Mouse (Mus musculus): Measurements from ENCODE around the gene Vav3.

The Vav3 gene

DNA sequence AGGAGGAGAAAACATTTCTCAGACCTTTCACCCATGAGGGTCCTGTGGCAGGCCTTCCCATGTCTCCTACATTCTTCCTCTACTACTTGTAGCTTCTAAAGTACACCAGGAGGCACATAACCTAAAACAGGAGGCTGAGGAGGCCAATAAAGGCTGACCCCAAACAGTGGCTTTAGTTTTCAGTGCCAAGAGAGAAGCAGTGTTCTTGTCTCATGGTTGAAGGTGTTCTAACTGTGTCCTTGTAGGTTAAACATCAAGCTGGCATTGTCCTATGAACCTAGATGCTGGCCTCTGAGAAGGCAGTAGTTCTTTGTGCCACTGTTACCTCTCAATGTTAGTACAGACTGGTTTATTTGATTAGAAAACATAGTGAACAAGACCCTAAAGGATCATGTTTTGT is 245.5 kb downstream of the Vav3 start:
- no peak for DNase-seq (ENCODE audit: low spot score)

DNA sequence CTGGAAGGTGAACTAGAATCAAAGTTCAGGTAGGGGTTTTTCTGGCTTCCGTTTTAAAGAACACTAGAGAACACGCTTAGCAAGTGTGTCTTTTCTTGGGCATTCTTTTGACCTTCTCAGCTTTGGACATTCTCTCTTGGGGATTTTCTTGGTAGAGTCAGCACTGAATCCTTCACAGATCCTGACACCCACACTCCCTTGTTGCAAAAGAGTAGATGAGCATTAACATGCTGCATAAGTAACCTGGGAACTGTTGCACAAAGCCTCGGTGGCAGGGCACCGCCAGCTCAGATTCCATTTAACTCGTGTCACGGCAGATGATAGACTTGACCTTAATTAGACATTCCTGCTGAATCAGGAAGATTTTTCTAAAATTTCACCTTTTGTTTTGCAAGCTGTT is 252.5 kb downstream of the Vav3 start:
- DNase-seq (ENCODE audit: low spot score): no peak

DNA sequence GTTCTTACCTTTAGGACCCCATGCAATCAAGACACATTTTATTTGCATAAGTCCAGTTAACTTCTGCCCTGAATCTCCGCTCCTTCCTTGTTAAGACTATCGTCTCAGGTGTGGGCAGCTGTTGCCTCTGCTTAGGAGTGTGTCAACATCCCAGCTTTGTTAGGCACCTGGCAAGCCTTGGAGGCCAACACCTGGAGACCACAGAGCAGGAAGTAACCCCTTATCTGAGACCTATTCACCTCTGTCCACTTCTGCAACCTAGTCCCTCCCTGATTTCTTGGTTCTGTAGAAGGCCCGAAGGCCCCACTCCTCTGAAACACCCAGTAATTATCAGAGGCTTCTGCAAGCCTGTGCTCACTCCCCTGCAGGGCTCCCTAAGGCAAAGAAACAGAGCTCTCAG is 255.6 kb downstream of the Vav3 start:
- no peak for DNase-seq (ENCODE audit: low spot score)

DNA sequence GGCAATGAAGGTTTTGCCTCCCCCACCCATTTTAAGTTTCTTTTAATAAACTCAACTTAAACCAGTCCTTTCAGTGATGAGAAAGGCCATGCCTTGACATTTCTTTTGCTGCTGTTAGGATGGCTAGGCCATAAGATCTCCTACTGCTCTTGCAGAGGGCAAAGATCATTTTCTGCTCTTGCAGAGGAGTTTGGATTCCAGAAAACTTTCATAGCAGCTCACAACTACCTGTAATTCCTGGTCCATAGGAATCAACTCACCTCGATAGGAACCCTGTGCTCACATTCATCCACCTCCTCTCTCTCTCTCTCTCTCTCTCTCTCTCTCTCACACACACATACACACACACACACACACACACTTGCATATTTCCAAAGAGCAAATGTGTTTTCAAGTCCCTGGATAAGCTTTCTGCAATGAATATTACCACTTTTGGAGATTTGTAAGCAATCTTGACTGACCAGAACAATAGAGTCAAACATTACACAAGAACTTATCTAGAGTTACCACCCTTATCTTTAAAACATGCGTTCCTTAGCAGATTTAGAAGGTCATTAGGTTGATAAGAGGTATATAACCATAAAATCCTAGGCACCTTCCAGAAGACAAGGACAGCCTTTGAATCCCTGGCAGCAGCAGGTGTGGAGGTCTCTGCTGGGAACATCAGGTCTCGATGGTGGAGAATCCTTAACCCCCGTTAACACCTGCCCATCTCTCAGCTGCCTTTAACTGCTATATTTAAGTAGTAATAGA is 260.4 kb downstream of the Vav3 start:
- DNase-seq (ENCODE audit: low spot score): no peak

DNA sequence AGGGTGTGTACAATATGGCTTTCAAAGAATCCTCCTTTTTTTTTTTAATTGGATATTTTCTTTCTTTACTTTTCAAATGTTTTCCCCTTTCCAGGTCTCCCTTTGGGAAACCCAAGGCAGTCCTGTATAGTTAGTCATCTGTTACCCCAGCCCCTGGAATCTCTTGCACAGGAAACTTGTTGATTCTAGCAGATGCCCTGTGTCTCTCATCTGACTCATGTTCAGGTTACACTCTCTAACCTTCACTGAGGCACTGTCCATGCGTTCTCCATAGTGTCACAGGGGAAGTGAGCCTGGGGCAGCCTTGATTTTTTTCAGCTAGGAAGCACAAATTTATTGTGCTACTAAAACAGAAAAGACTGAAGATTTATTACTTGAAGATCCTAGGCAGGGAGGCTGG is 262.3 kb downstream of the Vav3 start:
- no peak for DNase-seq (ENCODE audit: low spot score)

DNA sequence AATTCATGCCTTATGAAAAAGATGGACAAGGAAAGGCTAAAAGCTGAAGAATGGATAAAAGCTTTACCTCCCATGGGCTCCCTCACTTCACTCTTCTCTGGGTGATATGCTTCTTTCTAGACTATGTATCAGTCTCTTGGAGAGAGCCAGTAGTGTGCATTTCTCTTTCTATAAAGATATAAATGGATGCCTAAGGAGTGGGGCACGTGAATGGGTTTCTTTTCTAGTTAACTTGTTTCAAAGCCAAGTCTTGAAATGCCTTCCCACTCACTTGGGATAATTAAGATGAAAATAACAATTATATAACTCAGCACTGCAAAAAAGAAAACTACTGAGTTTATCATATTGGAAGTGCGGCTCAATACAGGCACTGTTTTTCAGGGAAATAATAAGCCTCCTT is 265.7 kb downstream of the Vav3 start:
- no peak for DNase-seq (ENCODE audit: low spot score)

DNA sequence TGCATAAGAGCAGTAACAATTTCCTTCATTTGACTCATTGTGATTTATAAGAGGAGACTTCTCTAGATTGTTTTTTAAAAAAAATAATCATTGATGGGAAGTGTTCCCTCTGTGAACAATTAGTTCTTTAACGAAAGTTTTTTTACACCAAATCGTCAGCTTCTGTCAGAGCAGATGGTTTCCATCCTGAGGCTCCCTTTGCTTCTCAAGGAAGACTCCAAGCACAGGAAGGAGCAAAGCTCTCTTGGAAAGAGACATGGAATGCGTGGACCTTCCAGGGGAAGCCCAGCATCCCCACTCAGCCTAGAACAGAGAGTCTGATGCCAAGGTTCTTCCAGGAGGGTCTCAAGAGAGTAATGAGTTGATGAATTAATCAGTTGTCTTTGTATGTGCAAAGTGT is 281.3 kb downstream of the Vav3 start:
- no peak for DNase-seq (ENCODE audit: low spot score)

DNA sequence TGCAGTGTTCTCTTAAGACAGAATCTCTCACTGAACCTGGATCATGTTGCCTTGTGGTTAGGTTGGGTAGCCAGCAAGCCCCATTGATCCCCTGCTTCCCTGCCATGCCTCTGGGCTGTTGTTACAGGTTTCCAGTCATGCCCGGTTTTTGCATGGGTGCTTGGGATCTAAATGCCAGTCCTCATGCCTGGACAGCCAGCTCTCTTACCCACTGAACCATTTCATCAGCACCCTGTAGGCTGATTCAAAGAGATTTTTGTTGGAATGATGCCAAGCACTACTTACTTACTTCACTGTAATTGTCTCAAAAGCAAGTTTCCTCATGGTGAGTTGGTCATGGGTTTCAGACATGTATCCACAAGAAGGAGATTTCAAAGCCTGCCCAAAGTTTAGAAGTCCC is 281.9 kb downstream of the Vav3 start:
- peak; percentile 6 for DNase-seq (ENCODE audit: low spot score)

DNA sequence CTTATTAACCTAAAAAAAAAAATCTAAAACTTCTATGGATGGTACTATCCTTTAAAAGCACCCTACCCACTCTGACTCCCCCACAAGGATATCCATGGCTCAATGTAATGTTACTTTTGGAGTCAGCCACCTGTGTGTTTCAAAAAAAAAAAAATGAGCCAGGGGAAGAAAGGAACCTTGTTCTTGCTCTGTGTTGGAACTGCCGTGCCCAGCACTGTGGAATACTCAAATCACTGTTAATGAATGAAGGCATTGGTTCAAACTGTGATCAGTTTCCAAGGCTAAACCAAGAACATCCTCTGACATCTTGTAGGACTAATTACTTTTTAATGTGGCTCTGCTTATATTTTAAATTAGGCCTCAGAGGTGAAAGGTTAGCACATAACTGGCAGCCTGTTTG is 282.4 kb downstream of the Vav3 start:
- no peak for DNase-seq (ENCODE audit: low spot score)

DNA sequence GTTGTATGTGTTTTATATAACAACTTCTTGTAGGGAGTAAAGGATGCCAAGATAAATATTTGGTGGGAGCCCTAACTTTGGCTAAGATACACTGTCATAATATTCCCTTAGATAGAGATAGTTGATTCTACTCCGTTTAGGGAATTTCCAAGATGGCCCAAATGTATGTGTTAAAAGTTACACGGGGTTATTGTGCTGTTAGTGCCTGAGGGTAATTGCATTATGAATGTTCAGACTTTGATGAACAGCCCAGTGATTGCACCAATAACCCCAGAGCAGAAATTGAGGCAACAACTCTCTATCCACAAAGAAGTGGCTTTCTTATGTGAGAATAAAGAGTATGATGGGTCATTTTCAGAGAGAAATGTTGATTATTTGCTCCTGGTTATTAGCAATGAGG is 283.3 kb downstream of the Vav3 start:
- no peak for DNase-seq (ENCODE audit: low spot score)

DNA sequence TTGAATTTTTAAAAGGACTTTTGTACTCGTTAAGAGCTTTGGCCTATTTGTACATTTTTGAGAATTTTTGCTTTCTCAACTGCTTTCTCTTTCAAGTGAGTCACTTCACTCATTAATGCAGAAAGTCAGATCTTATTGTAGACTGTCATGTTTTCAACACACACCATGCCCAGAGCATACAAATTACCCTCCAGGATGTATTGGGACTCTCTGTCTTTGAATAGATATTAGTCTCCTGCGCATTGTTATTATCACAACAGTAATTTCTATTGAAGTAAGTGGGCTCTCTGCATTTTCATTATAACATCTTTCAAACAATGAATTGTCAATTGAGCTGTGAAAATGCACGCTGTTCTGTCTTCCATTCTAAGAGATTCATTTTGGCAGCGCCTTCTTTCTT is 295.6 kb downstream of the Vav3 start:
- DNase-seq (ENCODE audit: low spot score): no peak

DNA sequence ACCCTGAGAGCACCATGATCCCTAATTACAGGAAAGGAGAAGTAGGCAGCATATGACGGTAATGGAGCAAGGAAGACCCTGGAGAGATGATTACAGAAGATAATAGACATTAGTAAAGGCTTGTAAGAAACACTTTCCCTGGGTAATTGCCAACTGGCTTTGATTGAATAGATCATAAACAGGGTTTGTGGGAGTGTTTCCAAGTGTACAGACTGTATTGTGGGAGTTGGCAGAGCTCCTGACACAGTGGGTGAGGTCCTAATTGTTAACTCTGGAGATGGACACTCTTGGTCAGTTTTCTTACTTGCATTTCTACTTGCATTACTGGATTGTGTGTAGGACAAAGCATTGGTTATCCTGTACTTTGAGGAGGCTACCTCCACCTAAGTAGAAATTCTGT is 298.9 kb downstream of the Vav3 start:
- DNase-seq (ENCODE audit: low spot score): no peak

DNA sequence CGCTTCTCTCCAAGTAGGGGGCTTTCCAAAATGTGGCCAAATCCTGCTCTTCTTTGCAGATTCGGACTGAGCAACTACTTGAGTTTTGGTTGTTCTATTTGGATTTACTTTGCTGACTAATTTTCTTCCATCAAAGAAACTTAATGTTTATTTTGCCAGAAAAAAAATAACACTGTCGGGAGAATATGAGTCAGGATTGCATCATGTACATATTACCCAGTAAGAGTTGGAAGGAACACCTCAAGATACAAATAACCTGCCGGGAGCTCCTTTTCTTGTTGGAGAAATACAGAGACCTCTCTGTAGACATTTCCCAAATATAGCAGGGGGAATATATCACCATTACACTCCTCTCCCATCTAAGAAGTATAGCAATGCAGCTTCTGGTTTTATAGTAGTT is 300.3 kb downstream of the Vav3 start:
- no peak for DNase-seq (ENCODE audit: low spot score)

DNA sequence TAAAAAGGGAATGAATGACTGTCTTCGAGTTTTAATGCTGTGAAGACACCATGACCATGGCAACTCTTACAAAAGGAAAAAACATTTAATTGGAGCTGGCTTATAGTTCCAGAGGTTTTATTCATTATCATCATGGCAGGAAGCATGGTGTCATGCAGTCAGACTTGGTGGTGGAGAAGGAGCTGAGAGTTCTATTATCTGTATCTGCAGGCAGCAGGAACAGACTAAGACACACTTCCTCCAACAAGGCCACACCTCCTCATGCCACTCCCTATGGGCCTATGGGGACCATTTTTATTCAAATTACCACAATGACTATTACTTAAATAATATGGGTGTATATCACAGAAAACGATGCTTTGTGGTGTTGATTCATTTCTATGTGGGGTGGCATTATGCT is 307.8 kb downstream of the Vav3 start:
- DNase-seq (ENCODE audit: low spot score): no peak

DNA sequence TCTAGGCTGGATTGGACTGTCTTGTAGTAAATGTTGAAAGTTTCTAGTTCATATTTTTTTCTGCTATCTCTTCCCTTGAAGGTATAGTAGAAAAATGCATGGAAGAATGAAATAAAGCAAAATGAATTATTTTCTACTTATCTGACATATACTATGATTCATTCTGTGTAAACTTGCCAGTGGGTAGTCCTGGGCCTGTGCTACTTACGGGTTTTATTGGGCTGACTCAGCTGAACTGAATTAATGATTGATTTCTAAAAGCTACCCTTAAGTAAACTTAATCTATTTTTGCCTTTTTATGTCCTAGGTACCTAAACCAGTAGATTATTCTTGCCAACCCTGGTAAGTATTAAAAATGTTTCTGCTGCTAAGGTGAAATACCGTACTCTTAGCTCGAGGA is 311.0 kb downstream of the Vav3 start:
- DNase-seq (ENCODE audit: low spot score): no peak

DNA sequence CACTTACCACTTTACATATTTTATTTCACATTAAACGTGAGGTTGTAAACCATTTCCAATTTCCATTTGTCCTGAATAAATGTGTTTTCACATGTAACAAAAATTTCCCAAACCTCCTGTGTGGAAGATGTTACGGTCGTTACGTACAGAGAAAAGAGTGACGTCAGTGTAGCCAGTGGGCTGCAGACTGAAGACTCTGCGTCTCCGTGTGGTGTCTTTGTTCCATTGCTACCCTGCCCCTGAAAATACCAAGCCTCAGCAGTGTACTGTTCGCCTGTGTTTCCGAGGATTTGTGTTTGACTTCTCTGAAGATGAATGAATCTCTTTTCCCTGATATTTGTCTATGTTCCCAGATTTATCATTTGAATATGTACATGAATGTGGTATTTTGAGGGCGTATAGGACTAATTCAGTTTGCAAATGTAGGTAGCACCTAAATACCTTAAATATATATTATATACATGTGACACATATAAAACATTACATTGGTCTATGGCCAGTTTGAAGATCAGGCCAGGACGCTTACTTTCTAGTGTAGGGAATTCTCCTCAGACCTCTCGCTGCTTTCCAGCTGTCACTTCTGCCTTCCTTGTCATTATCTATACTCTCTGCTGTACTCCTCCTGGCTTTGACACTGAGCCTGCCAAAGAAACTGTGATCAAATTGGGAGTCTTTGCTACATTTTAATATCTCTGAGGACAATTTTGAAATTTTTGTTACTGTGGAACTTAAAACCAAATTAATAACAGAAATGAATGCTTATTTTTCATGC is 312.6 kb downstream of the Vav3 start:
- no peak for DNase-seq (ENCODE audit: low spot score)

DNA sequence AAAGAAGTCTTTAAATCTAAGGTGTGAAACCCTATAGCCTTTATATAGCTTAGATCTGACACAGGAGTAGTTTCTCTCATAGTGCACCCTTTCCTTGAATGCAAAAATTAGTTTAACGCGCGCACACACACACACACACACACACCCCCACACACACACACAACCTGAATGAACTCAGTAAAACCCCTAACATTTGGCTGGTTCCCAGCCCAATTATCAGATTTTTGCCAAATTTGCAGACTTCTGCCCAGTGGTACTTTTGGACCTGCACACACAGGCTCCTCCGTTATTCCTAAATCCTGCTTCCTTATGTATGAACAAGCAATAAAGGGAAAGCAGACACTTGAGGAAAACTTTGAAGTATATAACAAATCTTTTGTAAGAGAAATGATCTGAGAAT is 313.9 kb downstream of the Vav3 start:
- no peak for DNase-seq (ENCODE audit: low spot score)

DNA sequence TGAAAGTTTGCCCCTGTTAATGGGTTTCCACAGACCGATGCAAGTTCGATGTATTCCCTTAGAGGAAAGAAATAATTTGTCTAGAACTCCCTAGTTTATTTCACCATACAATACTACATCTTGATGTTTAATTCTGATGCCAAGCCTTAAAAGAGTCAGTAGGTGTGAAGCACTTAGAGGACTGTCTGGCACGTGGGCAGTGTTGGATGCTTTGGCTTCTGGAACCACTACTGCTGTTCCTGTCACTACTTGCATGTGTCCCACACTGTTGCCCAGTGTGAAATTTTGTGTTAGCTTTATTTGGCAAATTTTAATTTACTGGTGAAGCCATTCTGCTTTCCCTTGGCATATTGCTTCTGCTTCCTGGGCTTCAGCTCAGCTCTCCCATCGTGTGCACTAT is 331.3 kb downstream of the Vav3 start:
- DNase-seq (ENCODE audit: low spot score): no peak

DNA sequence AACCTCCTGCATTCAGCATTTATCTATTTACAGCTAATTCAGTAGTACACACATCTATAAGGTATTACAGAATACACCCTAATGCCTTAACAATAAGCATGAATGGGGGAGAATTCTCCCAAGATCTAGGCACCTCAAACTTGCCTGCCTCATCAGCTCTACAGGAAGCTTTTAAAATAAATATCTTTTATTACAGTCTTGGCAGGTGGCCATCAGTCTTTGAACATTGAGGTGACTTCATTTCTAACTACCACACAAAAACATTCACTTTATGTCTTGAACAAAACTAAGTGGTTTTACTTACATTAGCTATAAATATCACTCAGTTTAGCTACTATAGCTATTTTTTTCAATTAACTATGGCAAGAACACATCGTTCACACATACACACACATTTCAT is 332.5 kb downstream of the Vav3 start:
- no peak for DNase-seq (ENCODE audit: low spot score)

DNA sequence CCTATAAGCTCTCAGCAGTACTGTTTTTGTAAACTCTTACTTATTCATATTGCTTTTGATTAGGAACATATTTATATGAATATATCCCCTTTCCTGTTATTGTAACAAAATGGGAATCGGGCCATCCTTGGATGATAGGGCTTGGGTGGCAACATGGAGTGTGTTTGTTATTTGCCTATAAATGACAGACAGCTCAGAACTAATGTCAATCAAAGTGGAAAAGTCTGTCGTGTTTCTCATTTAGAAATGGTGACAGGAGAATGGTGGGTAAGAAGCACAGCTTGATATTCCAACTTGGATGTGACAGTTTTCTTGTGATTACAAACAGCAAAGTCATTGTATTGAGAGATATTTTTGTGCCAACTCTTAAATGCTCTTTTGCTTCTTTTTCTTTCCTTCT is 339.8 kb downstream of the Vav3 start:
- no peak for DNase-seq (ENCODE audit: low spot score)

DNA sequence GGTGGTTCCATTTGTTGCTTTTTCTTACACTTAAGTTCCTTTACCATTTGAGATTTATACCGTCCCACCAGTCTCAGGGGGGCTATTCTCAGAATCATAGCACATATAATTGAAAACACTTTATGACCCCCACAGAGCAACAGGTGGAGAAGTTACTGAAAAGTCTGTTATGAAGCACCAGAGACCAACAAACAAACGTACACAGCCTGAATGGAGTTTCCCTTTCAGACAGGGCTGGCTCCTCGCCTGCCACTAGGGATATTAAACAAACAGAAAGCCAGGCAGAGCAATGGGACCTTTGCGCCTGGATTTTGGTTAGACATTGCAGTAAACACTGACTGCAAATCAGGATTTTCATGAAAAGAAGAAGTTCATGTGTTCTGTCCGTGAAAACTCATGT is 341.4 kb downstream of the Vav3 start:
- no peak for DNase-seq (ENCODE audit: low spot score)

DNA sequence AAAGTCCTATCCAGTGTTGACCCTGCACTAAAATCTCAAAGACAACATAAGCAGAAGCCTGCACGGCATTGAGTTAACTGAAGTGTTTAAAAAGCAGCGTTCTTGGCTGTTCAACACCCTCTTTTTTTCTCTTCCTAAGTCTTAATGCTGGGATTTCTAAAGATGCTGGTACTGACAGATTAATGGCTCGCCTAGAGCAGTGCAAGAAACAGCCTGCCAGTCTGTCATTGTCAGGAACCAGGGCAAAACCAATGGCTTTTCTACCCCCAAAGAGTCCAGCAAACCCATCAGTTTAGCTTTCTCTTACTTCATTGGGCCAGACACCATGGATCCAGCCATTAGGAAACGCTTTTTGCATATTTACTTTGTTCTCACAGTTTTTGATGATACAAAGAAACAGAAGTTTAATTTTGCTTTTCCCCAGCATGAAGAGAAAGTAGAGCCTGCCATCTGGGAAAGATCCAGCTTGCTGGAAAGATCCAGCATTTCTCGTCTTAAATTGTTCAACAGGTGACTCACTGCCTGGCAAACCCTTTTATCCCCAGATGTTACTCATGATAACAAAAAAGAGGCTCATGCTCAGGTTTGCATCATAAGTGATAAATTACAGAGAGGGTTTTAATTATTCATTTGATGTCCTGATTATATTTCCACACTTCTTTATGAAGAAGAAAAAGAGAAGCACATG is 343.3 kb downstream of the Vav3 start:
- DNase-seq (ENCODE audit: low spot score): no peak

DNA sequence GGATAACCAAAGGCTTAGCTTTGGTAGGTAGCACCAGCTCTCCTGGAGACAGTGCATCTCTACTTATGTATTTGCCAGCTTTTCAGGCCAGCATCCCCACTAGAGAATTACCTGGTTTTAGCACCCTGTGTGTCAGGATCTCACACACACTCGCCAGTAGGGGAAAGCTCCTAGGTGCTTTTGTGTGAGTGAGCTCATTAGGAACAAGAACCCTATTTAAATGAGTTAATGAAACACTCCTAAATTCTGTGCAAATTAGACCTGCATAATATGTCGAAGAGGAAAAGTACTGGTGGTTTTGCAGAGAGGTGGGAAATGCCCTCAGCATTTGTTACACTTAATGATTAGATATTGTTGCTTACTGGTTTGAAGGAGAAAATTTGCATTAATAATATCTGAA is 350.1 kb downstream of the Vav3 start:
- no peak for DNase-seq (ENCODE audit: low spot score)
